Mouse (Mus musculus): ENCODE data around the gene Kank3.
"Not testable (repeated sequence)": the region's sequence is repeated elsewhere in the genome, so short reads cannot be mapped to it uniquely, and the experiment has no call there.

- not testable (repeated sequence) for TF ChIP-seq CTCF (IDR thresholded peaks at IDR 0.05); POLR2A (IDR thresholded peaks at IDR 0.05; ENCODE audit: insufficient read depth, low read depth, low read length)
These were observed 14.6 kb downstream of the Kank3 start for GRCm38 (mm10) chr17:33824997-33825330.

Data from heart, adult 2 months (tissue).